Mouse (Mus musculus) brown adipose tissue, adult 24 weeks (tissue): ENCODE measurements around the gene Chchd6. TPM values are rescaled to one million over a fixed set of nuclear protein-coding genes. Genes with fewer than 3 reads are reported as not detected.

Experiments
- H3K27ac ChIP-seq: fragments of 200-500 bp; replicated peaks from 2 replicates; pipeline ENCODE4 v1.5.1; 2012; ENCODE audit warnings: low read depth, mild to moderate bottlenecking, low read length
- H3K4me1 ChIP-seq: fragments of 200-500 bp; 2 replicates; pipeline ENCODE4 v1.6.1; 2012; ENCODE audit warnings: low read length, mixed read lengths; ENCODE audit not compliant: control insufficient read depth, insufficient read depth, insufficient read length
- H3K4me3 ChIP-seq: fragments of 200-500 bp; 2 replicates; pipeline ENCODE4 v1.5.1; 2012; ENCODE audit warnings: low read depth, mild to moderate bottlenecking, low read length, moderate library complexity; ENCODE audit not compliant: insufficient read depth
- polyA plus RNA-seq: library from polyadenylated mRNA; stranded (reverse); fragments of >200 nt; gene quantifications from 2 replicates; pipeline ENCODE4 v1.2.4, GENCODE M21; 2012; ENCODE audit not compliant: missing spikeins, insufficient read depth, insufficient read length

Chchd6 gene
- polyA plus RNA-seq, 1 experiment = 79.4 TPM

DNA sequence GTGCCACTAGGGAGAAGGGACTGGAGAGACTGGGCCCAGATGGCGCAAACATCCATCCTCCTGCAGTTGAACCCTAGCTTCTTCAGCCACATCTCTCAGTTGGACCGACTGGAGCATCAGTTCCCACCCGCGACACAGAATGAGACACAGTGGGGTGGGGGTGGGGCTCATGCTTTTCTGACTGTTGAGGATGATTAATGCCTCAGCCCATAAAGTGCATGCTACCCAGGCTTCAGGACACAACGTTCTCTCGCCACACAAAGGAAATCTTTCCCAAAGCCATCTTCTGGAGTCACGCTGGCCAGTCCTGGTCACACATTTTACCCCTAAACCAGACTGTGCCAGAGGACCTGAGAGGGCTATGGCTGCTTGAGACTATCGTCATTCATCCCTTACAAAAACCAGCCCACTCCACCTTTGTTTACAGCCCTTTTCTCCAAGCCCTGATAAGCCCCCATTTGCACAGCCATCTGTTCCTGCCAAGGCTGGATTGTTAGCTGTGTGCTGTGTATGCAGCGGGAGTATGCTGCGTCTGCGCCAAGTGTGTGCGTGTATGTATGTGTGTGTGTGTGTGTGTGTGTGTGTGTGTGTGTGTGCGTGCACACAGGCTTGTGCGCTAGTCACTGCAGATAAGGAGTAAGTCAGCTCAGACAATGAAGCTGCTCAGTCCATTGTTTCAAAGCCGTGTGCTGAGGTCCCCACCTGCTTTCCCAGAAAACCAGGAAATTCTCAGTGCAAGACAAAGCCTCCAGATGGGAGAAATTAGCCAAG, 18.1 kb upstream of the Chchd6 start:
- no peak overlapping the region for H3K27ac ChIP-seq
- no peaks in the 10 kb centered on the region for H3K4me1 ChIP-seq
- no peak overlapping the region for H3K4me3 ChIP-seq

DNA sequence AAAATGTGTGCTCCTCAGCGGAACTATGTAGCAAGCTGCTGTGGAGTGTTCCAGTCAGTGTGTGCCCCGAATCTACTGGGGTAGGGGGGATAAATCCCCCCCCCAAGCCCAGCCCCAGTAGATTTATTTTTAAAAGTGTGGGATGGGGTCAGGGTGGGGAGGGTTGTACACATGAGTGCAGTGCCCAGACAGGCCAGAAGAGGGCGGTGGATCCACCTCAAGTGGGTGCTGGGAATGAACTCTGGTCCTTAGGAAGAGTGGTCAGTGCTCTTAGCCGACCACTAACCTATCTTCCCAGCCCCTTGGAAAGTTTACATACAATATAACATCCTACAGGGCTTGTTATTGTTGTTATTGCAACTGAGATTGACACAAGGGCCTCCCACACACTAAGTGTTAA, 12.5 kb upstream of the Chchd6 start:
- Histone ChIP-seq H3K27ac (no peak overlapping the region), H3K4me1 (no peaks in the 10 kb centered on the region)

DNA sequence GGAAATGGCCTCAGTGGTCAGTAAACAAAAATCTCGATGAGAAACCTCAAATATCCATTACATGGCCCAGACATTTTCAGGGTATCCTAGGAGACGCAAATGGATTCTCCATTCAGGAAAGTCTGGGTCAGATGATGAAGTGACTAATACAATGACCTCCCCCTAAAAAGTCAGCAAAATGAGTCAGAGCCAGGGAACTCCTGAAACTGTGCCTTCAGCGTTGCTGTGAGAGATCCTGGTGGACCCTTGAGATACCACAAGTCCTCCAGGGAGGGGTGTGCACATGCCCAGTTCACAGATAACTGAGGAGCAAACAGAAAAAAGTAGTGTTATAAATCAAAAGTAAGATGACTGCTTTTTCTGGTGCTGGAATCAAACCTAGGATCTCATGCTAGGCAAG, 10.6 kb upstream of the Chchd6 start:
- no peaks in the 10 kb centered on the region for H3K4me1 ChIP-seq
- H3K4me3 ChIP-seq = no peak overlapping the region
- H3K27ac ChIP-seq = no peak overlapping the region

More for the DNA sequence above, 12.5 kb upstream of the Chchd6 start:
- H3K4me3 ChIP-seq = no peak overlapping the region

DNA sequence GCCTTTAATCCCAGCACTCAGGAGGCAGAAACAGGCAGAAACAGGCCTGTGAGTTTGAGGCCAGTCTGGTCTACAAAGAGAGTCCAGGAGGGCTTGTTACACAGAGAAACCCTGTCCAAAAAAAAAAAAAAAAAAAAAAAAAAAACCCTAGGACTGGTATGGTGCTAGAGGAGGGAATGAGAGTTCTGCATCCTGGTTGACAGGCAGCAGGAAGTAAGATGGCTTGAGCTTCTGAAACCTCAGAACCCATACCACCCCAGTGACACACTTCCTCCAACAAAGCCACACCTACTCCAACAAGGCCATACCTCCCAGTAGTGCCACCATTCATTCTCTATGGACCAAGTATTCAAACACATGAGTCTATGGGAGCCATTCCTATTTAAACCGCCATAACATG, 1.1 kb upstream of the Chchd6 start:
- H3K4me1 ChIP-seq = no peaks in the 10 kb centered on the region
- H3K27ac ChIP-seq = no peak overlapping the region
- H3K4me3 ChIP-seq = no peak overlapping the region

DNA sequence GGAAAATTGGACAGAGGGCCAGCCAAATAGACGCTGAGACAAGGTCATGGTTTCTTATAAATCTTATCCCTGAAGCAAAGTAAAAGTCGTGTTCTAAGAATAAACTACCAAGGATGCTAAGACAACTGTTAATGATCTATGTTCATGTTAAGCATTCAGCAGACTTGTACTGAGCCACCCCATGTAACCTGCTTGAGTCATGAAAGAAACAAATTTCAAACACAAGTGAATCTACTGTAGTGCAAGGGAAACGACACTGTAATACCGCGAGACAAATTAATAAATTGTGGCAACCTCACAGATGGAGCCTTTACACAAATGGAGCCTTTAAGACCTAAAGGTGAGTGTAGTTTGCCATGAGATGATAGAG, 310 bp upstream of the Chchd6 start:
- Histone ChIP-seq H3K4me1 (no peaks in the 10 kb centered on the region), H3K27ac (no peak overlapping the region), H3K4me3 (no peak overlapping the region)

DNA sequence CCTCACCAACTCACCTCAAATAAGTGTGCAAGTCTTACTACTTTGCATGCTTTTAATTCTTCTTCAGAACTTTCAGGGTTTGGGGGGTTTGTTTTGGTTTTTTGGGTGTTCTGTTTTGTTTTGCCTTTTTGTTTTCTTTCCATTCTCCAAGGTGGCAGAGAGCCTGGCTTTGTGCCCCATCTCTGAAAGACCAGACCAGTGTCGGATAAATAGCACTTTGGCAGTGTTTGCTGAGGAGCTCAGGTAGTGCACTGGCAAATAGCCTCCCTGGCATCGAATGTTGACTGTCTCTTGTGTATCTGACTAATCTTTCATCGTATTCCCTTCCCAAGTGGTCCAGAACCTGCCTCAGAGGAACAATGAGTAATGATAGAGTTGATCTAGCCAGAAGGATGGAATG, 3.4 kb downstream of the Chchd6 start:
- no peak overlapping the region for H3K4me3 ChIP-seq
- H3K27ac ChIP-seq = no peak overlapping the region
- no peaks in the 10 kb centered on the region for H3K4me1 ChIP-seq

DNA sequence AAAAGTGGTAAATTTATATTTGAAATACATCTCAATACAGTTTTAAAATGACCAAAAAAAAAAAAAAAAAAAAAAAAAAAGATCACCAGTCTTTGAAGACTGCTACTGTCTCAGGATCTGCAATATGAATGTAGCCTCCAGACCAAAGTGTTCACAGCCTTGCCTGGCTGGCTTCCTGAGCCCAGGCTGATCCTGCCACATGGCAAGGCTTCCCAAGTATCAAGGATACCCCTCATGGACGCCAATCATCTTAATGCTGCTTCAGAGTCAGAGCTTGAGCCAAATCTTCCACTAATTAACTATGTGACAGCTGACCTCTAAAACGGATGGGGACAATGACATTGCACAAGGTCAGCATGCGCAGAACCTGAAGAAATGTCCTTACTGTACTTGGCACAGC, 3.9 kb downstream of the Chchd6 start:
- Histone ChIP-seq H3K4me3 (no peak overlapping the region), H3K4me1 (peaks cover 2% of the 10 kb centered on the region; the same call in 1 of the 2 replicates), H3K27ac (no peak overlapping the region)

DNA sequence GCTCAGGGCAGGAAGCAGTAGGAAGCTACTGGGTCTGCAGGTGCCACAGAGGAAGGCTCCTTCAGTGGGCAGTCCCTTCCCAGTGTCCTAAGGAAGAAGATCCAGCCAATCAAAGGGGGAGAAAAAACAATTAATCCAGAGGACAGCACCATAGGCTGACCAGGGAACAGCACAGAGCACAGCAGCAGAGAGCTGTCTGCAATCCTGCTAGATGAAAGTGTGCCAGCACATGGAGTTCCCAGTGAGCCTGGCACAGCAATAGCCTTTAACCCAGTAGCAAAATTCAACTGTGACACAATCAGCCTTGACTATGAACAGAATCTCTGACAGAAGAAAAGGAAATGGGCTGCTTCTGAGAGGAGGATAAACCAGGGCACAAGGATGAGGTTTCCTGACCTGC, 9.8 kb downstream of the Chchd6 start:
- Histone ChIP-seq H3K4me1 (peaks cover 16% of the 10 kb centered on the region), H3K4me3 (no peak overlapping the region), H3K27ac (peak overlapping the region; percentile 95)

DNA sequence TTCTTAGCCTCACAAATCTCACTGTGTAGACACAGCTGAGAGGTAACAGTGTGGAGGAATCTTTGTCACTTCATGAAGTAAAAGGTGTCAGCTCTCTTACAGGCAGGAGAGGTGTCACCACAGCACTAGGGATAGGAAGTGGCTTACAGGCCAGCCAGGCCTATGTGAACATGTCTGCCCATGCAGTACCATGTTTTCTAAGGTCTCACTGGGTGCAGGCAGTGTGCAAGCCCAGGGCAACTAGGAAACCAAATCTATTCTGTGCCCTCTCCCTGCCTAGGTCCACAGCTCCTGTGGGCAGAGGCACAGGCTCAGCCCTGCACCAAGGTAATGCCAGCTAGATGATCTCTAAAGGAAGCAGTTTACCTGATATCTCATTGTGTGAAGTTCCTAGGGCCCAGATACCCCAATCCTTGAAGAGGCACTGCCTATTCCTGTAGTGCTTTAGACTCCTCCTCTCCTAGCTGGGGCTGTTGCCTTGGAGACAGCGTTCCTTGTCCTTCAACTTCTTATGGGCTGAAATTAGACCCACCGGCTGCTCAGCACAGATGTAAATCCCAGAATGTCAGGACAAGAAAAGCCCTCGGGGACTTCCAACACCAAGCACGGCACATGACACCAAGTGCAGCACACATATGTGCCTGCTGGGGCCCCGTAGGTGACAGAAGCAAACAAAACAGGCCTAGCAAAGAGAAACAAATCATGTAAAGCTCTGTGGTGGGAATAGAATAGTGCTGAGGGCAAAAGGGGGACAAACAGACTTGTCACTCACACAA, 10.6 kb downstream of the Chchd6 start:
- Histone ChIP-seq H3K4me1 (peaks cover 17% of the 10 kb centered on the region), H3K27ac (peak overlapping the region; percentile 92)

DNA sequence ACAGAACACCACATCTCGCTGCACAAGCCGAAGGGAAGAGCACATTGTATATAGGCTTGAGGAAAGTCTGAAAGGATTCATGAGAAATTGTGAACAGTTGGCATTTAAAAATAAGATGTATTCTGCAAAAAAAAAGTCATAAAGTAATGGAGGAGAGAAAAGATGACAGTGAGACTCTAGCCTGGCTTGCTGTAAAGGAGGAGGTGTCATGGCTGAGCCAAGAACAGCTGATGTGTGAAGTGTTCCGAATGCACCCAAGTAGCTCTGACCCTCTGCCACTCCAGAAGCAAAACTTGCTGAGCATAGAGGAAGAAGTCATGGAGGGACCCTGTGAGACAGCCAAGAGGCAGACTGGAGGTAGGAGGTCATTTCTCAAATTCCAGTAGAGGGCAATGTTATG, 12.3 kb downstream of the Chchd6 start:
- Histone ChIP-seq H3K4me3 (no peak overlapping the region), H3K27ac (no peak overlapping the region), H3K4me1 (peaks cover 21% of the 10 kb centered on the region)

More for the DNA sequence above, 10.6 kb downstream of the Chchd6 start:
- H3K4me3 ChIP-seq = no peak overlapping the region

DNA sequence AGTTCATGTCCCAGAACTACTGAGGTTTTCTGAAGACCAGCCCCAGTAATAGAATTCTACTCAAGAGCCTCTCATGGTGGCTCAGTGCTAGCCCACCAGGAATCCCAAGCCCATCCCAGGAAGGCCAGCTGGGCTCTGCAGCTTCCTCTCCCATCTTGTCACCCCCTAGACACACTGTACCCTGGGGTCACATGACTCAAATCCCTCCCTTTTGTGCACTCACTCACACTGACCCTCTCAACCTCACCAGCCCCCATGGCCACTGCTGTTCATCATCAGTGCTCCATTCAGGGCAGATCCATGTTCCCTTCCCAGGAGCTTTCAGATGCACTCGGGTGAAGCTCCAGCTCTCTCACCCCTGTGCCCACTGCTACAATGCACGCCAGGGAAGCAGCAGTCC, 20.8 kb downstream of the Chchd6 start:
- no peak overlapping the region for H3K4me3 ChIP-seq
- no peak overlapping the region for H3K27ac ChIP-seq
- peaks cover 3% of the 10 kb centered on the region for H3K4me1 ChIP-seq

DNA sequence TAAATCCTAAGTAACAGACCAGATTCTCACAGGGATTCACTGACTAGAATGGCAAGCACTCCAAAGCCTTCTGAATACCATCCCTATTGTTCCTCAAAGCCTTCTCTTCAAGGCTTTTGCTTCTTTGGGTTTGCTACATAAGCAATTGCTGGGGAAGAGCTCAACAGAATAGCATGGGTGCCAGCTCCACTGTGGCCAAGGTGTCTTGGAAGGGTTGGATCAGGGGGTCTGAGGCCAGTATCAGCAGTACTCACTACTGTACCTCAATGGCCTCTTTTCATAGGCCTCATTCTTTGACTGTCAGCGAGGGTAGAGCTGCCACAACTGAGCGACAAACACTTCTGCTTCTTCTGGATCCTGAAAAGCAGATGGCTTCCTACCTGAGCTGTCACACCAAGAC, 21.7 kb downstream of the Chchd6 start:
- no peak overlapping the region for H3K4me3 ChIP-seq
- no peak overlapping the region for H3K27ac ChIP-seq
- H3K4me1 ChIP-seq = no peaks in the 10 kb centered on the region; the same call in 1 of the 2 replicates

DNA sequence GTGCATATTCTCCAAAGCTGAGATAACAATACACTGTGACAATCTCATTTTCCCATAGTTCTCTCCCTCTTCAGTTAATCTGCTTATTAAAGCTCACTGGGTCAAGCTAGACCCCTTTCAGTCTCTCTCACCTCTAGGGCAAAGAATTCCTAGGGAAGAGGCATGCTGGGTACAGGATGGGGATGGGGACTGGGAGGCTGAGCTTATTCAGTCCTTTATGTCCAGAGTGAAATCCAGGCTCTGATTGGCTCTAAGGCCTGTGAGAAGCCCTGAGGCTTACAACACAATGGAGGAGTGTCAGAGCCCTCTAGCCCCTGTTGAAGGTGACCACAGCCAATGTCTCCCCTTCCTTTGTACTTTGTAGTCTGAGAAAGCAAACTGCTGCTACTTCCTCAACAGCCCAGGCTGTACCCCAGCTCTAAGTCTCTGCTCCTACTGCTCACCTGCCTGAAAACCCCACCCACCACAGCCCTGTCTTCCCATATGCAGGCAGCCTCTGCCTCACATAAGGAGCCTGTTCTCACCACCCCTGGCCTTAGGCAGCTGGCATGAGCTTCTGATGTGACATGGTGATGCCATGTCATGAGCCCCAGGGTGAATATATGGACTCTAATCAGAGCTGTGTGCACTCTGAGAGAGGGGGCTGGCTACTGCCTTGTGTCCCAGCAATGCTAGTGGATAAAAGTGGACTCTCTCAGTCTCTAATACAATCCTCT, 22.4 kb downstream of the Chchd6 start:
- H3K27ac ChIP-seq = no peak overlapping the region
- no peak overlapping the region for H3K4me3 ChIP-seq
- no peaks in the 10 kb centered on the region; the same call in 1 of the 2 replicates for H3K4me1 ChIP-seq

DNA sequence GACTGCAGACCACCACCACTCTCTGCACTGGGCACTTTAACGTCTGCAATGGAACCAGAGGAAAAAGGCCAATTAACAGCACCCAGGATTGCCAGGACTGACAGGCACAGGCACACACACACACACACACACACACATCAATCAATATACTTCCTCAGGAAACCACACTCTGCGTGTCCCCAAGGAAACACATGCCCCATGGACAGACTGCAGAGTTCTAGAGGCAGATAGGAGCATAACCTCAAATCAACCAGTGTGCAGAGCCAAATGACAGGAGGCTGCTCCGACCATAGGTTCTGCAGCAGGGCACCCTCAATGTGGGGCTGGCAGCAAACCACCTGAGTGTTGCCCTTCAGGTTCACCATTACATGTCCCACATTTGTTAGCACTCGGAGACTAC, 26.1 kb downstream of the Chchd6 start:
- no peaks in the 10 kb centered on the region; the same call in 1 of the 2 replicates for H3K4me1 ChIP-seq
- no peak overlapping the region for H3K27ac ChIP-seq
- no peak overlapping the region for H3K4me3 ChIP-seq

DNA sequence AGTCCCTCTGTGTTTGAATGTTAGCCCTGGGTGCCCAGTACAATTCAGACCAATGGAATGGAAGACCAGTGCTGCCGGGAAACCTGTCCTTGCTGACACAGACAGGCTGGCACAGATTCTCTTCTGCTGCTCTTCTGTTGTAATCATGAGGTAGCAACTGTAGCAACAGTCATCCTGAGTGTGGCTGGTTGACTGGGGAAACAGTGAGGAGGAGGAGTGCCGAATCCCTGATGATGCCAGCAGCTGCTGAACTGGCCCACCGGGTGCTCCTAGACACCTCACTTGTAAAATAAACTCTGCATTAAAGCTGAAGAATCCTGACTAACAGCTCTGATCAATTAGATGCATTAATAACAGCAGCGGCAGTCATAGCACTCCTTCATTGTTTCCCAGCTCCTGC, 28.7 kb downstream of the Chchd6 start:
- Histone ChIP-seq H3K27ac (no peak overlapping the region), H3K4me3 (no peak overlapping the region)

More for the DNA sequence above, 28.7 kb downstream of the Chchd6 start:
- H3K4me1 ChIP-seq = no peaks in the 10 kb centered on the region; the same call in 1 of the 2 replicates
